Mouse (Mus musculus) hindbrain, postnatal 0 days (tissue): ENCODE measurements at regions not wholly inside any gene's neighbourhood (a gene's known extent, or its start where the extent isn't known, plus 50 kb on each side); places are given as distances from the start of the nearest gene placed in this dataset.

Experiments used
- ATAC-seq: fragments of 200-750 bp; cut with Nextera tagmentation; 2 replicates; pipeline ENCODE4 v1.8.0; 2017; ENCODE audit warnings: mild to moderate bottlenecking, moderate TSS enrichment, moderate library complexity
- DNase-seq: peaks from one replicate; pipeline ENCODE4 v3.0.0-alpha.2; 2015; ENCODE audit warnings: low spot score
- H3K27ac ChIP-seq: fragments of 300-500 bp; sonication (generic); 2 replicates; pipeline ENCODE4 v1.5.1; 2014; ENCODE audit warnings: mild to moderate bottlenecking
- H3K27me3 ChIP-seq: fragments of 300-500 bp; sonication (generic); 2 replicates; pipeline ENCODE4 v1.6.1; 2014; ENCODE audit warnings: low read length, mixed read lengths; ENCODE audit not compliant: insufficient read depth
- H3K36me3 ChIP-seq: fragments of 300-500 bp; sonication (generic); 2 replicates; pipeline ENCODE4 v1.6.1; 2014; ENCODE audit warnings: low read length, mixed read lengths; ENCODE audit not compliant: insufficient read depth
- H3K4me1 ChIP-seq: fragments of 300-500 bp; sonication (generic); 2 replicates; pipeline ENCODE4 v1.6.1; 2014; ENCODE audit warnings: antibody characterized with exemption, low read length, mixed read lengths; ENCODE audit not compliant: insufficient read depth
- H3K4me2 ChIP-seq: fragments of 300-500 bp; sonication (generic); 2 replicates; pipeline ENCODE4 v1.6.1; 2014; ENCODE audit warnings: low read depth, mild to moderate bottlenecking, low read length, moderate library complexity, mixed read lengths
- H3K4me3 ChIP-seq: fragments of 300-500 bp; sonication (generic); 2 replicates; pipeline ENCODE4 v1.5.1; 2014; ENCODE audit warnings: low read length
- H3K9ac ChIP-seq: fragments of 300-500 bp; sonication (generic); replicated peaks from 2 replicates; pipeline ENCODE4 v1.6.1; 2014; ENCODE audit warnings: mild to moderate bottlenecking, low read length, moderate library complexity, mixed read lengths
- H3K9me3 ChIP-seq: fragments of 300-500 bp; sonication (generic); 2 replicates; pipeline ENCODE4 v1.6.1; 2016; ENCODE audit warnings: low read length, mixed read lengths
- CTCF ChIP-seq: IDR thresholded peaks from 2 replicates; pipeline ENCODE4 v1.5.1; 2016; ENCODE audit warnings: antibody characterized with exemption, control low read depth, low read depth
- WGBS: fragments of 180-500 bp; shearing (Covaris S2); extraction: QIAGEN DNeasy Blood & Tissue Kit; methylation state at CpG from one replicate; pipeline ENCODE4 v1.1.7; 2014; 5-methylcytosine and 5-hydroxymethylcytosine counted together

- ATAC-seq (peak; percentile 32; the same call in 1 of the 2 replicates), DNase-seq (peak; percentile 34)
- Histone ChIP-seq H3K27me3 (no peaks in the 10 kb centered on the region), H3K36me3 (no peaks in the 10 kb centered on the region), H3K4me3 (no peak overlapping the region), H3K9ac (no peak overlapping the region), H3K9me3 (no peaks in the 10 kb centered on the region), H3K4me1 (no peaks in the 10 kb centered on the region), H3K4me2 (no peak overlapping the region), H3K27ac (no peak overlapping the region)
- peak; percentile 55 for TF ChIP-seq CTCF
- WGBS = 27% methylated on average over 4 of the region's 4 CpGs
These were observed 52.9 kb upstream of the Eya4 start for GRCm38 (mm10) chr10:23403351-23403938.
